Mouse (Mus musculus) embryonic facial prominence, embryonic 14.5 days (tissue): ENCODE results near the gene Klb. TPM values are rescaled to one million over a fixed set of nuclear protein-coding genes. Genes with fewer than 3 reads are reported as not detected.
A peak's percentile ranks its signal among the peaks of the same experiment; 100 is the strongest.

Source experiments
- ATAC-seq: fragments of 200-750 bp; cut with Nextera tagmentation; 2 replicates; pipeline ENCODE4 v1.8.0; 2017; ENCODE audit warnings: low read depth, moderate number of reproducible peaks, moderate TSS enrichment
- DNase-seq: peaks from one replicate; pipeline ENCODE4 v3.0.0-alpha.2; 2015; ENCODE audit warnings: low spot score
- H3K27ac ChIP-seq: fragments of 300-500 bp; sonication (generic); replicated peaks from 2 replicates; pipeline ENCODE4 v1.5.1; 2014; ENCODE audit warnings: low read depth, mild to moderate bottlenecking, low read length, moderate library complexity
- H3K27me3 ChIP-seq: fragments of 300-500 bp; sonication (generic); replicated peaks from 2 replicates; pipeline ENCODE4 v1.6.1; 2014; ENCODE audit warnings: low read length; ENCODE audit not compliant: control insufficient read depth, insufficient read depth
- H3K36me3 ChIP-seq: fragments of 300-500 bp; sonication (generic); 2 replicates; pipeline ENCODE4 v1.6.1; 2014; ENCODE audit warnings: low read length, mixed read lengths; ENCODE audit not compliant: control insufficient read depth, insufficient read depth
- H3K4me1 ChIP-seq: fragments of 300-500 bp; sonication (generic); 2 replicates; pipeline ENCODE4 v1.6.1; 2014; ENCODE audit warnings: antibody characterized with exemption, low read length; ENCODE audit not compliant: control insufficient read depth, insufficient read depth
- H3K4me2 ChIP-seq: fragments of 300-500 bp; sonication (generic); 2 replicates; pipeline ENCODE4 v1.6.1; 2014; ENCODE audit warnings: low read depth, mild to moderate bottlenecking, low read length, moderate library complexity, mixed read lengths
- H3K4me3 ChIP-seq: fragments of 300-500 bp; sonication (generic); 2 replicates; pipeline ENCODE4 v1.5.1; 2014; ENCODE audit warnings: low read depth, mild to moderate bottlenecking, low read length
- H3K9ac ChIP-seq: fragments of 300-500 bp; sonication (generic); 2 replicates; pipeline ENCODE4 v1.6.1; 2014; ENCODE audit warnings: low read depth, mild to moderate bottlenecking, low read length, moderate library complexity, mixed read lengths
- H3K9me3 ChIP-seq: fragments of 300-500 bp; sonication (generic); 2 replicates; pipeline ENCODE4 v1.6.1; 2016; ENCODE audit warnings: low read length; ENCODE audit not compliant: control insufficient read depth
- WGBS: fragments of 180-500 bp; shearing (Covaris S2); extraction: QIAGEN DNeasy Blood & Tissue Kit; methylation state at CpG from one replicate; pipeline ENCODE4 v1.1.7; 2014; 5-methylcytosine and 5-hydroxymethylcytosine counted together
- polyA plus RNA-seq: library from polyadenylated mRNA; unstranded; fragments of >200 nt; fragmentation: Nextera tagmentation; extraction: Ambion mirVana; gene quantifications from 2 replicates; pipeline ENCODE4 v1.2.1, GENCODE M21; 2014

The Klb gene
- polyA plus RNA-seq, 1 experiment from 2014 or later: 0.65 TPM

- H3K4me2 ChIP-seq: no peak overlapping the region
- ATAC-seq (no peak), DNase-seq (no peak)
- no peaks in the 10 kb centered on the region for H3K9me3 ChIP-seq
- no peak overlapping the region for H3K4me3 ChIP-seq
- H3K4me1 ChIP-seq: peaks cover 11% of the 10 kb centered on the region
- no peaks in the 10 kb centered on the region for H3K27me3 ChIP-seq
- no peak overlapping the region for H3K27ac ChIP-seq
- H3K36me3 ChIP-seq: peaks cover 40% of the 10 kb centered on the region
- WGBS: 73% methylated on average over 6 of the region's 6 CpGs
- H3K9ac ChIP-seq: no peak overlapping the region
Measured at GRCm38 (mm10) chr5:65387008-65387867, 39.1 kb downstream of the Klb start.

GRCm38 (mm10) chr5:65390648-65391644 is 42.8 kb downstream of the Klb start, which contains the start of the genes Rpl9 and Lias:
Gene Rpl9 (minus strand): TSS chr5:65391444.
Gene Lias (plus strand): TSS chr5:65391497.
- WGBS: under 1% methylated on average over 69 of the region's 83 CpGs
- peak; percentile 96 for ATAC-seq
- peaks cover 51% of the 10 kb centered on the region for H3K36me3 ChIP-seq

GRCm38 (mm10) chr5:65391753-65392152 is 43.6 kb downstream of the Klb start:
- Histone ChIP-seq H3K4me2 (peak overlapping the region; percentile 73), H3K27ac (peak overlapping the region; percentile 81), H3K4me1 (peaks cover 11% of the 10 kb centered on the region), H3K27me3 (no peaks in the 10 kb centered on the region), H3K9ac (peak overlapping the region; percentile 75), H3K9me3 (no peaks in the 10 kb centered on the region), H3K4me3 (peak overlapping the region; percentile 92), H3K36me3 (peaks cover 59% of the 10 kb centered on the region)
- WGBS: 2% methylated on average over 12 of the region's 12 CpGs
- ATAC-seq (peak; percentile 41), DNase-seq (peak; percentile 60)

More at GRCm38 (mm10) chr5:65390648-65391644, 42.8 kb downstream of the Klb start, which contains the start of the genes Rpl9 and Lias:
- Histone ChIP-seq H3K4me2 (peak within 1 kb of the TSS; percentile 85), H3K27ac (peak within 1 kb of the TSS; percentile 90), H3K4me3 (peak within 1 kb of the TSS; percentile 92), H3K9ac (peak within 1 kb of the TSS; percentile 99), H3K9me3 (no peaks in the 10 kb centered on the region), H3K4me1 (peaks cover 11% of the 10 kb centered on the region), H3K27me3 (no peaks in the 10 kb centered on the region)
- DNase-seq: peak; percentile 98

DNA sequence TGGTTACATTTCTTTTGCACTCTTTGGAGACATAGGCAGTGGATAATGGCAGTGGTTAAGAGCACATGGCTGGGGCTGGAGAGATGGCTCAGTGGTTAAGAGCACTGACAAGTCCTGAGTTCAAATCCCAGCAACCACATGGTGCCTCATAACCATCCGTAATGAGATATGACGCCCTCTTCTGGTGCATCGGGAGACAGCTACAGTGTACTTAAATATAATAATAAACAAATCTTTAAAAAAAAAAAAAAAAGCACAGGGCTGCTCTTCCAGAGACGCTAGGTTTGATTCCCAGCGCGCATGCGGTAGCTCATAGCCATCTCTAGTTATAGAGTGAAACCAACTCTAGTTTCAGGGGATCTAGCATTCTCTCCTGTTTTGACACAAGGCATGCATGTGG is 46.3 kb downstream of the Klb start:
- Histone ChIP-seq H3K9ac (no peak overlapping the region), H3K27ac (no peak overlapping the region), H3K36me3 (peaks cover 58% of the 10 kb centered on the region), H3K27me3 (no peaks in the 10 kb centered on the region), H3K9me3 (no peaks in the 10 kb centered on the region), H3K4me3 (no peak overlapping the region), H3K4me2 (no peak overlapping the region), H3K4me1 (peaks cover 9% of the 10 kb centered on the region)
- DNase-seq (no peak), ATAC-seq (no peak)
- 88% methylated on average over 7 of the region's 7 CpGs for WGBS

DNA sequence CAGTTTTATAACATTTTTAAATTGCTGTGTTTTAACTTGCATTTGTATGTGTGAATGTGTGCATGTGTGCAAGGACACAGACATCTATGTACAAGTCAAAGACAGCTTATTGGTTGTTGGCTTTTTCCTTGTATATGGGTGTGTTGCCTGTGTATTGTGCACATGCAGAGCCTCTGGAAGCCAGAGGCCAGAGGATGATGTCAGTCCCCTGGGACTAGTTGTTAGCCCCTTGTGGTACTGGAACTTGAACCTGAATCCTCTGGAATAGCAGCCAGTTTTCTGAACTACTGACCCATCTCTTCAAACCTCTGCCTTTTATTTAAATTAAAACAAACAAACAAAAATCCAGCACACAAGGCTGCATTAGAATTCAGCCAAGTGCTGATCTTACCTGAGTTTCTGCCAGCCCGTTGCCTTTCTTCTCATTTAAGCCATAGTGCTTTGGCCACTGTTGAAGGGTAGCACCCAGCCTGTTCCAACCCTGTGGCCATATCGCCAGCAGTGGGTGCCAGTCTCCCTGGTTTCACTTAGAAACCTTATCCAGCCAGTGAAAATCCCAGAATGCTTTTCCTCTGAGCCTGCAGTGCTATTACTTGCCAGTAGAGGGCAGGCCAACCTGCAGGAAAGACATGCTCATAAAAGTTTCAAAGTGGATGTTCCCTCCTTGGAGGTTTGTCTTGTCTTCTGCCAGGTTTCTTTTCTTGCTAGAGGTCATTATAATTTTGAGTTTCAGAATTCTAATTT is 53.3 kb downstream of the Klb start:
- Histone ChIP-seq H3K4me3 (no peak overlapping the region), H3K27me3 (no peaks in the 10 kb centered on the region), H3K36me3 (peaks cover 90% of the 10 kb centered on the region), H3K4me1 (no peaks in the 10 kb centered on the region), H3K4me2 (no peak overlapping the region), H3K9ac (no peak overlapping the region), H3K9me3 (no peaks in the 10 kb centered on the region), H3K27ac (no peak overlapping the region)
- ATAC-seq: peak; percentile 67
- peak; percentile 65 for DNase-seq
- WGBS: 34% methylated on average over 2 of the region's 2 CpGs

DNA sequence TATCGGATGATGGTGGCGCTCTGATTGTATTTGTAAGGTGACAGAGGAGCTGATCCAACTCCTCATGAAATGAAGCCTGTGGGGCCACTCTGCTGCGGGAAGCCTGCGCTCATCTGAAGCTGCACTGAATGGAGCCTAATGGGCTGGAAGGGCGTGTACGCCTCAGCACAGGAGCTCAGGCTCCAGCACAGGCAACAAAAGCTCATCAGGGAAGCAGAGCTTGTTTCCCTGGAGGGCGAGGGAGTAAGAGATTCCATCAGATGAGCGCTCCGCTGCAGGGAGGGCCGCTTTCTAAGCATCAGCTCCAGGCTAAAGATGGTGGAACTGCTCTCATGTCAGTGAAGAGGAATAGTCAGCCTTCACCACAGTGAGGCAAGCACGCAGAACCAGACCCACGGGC is 59.9 kb downstream of the Klb start:
- Histone ChIP-seq H3K27ac (no peak overlapping the region), H3K9ac (no peak overlapping the region), H3K4me2 (no peak overlapping the region), H3K9me3 (no peaks in the 10 kb centered on the region), H3K36me3 (peaks cover 86% of the 10 kb centered on the region), H3K27me3 (no peaks in the 10 kb centered on the region), H3K4me1 (no peaks in the 10 kb centered on the region), H3K4me3 (no peak overlapping the region)
- DNase-seq: peak; percentile 21
- ATAC-seq: no peak
- WGBS: 45% methylated on average over 12 of the region's 12 CpGs

GRCm38 (mm10) chr5:65415653-65416458 is 67.7 kb downstream of the Klb start:
- WGBS: 17% methylated on average over 26 of the region's 26 CpGs
- peak; percentile 88 for ATAC-seq

More at GRCm38 (mm10) chr5:65415653-65416458, 67.7 kb downstream of the Klb start:
- H3K36me3 ChIP-seq: peaks cover 81% of the 10 kb centered on the region
- peak overlapping the region; percentile 29 for H3K4me2 ChIP-seq
- peaks cover 7% of the 10 kb centered on the region for H3K4me1 ChIP-seq
- peak; percentile 86 for DNase-seq
- H3K27me3 ChIP-seq: no peaks in the 10 kb centered on the region
- H3K27ac ChIP-seq: peak overlapping the region; percentile 90
- H3K4me3 ChIP-seq: no peak overlapping the region
- peak overlapping the region; percentile 61 for H3K9ac ChIP-seq
- no peaks in the 10 kb centered on the region for H3K9me3 ChIP-seq
